In the genomic region with DNA sequence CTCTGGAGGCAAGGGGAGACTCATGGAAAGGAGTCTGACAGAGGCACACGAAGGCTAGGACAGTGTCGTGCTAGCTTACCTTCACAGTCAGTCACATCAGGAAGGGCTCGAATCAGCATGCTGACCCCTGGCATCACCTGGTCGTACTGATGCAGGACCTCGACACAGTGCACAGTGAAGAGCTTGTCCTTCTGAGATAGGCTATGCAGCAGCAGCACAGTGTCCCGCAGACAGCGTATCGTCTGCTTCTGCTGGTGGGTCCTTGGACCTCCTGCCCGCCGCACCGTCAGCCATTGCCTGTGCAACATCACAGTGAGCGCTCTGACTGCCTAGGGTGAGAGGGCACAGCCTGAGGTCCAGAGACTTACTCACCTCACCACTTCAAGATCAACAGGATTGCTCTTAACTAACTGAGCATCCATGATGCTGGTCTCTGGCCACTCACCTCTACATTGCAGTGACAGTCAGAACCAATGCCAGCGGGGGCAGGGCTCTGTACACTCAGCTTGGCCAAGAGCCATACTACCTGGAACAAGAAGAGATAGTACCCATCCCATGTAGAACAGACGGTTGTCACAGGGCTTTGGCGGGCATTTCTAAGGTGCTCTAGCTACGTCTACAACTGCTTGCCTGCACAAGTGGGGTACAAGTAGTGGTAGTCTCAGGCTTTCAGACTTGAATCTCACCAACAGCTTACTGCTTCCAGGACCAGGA, we compare ENCODE assay signal across 8 mouse cellular contexts. TPM values are rescaled to one million over a fixed set of nuclear protein-coding genes. Genes with fewer than 3 reads are reported as not detected.
DNase-seq lines count a peak whose midpoint lies in the region; ATAC-seq and TF ChIP-seq lines count a peak whose summit lies in the region.

No protein-coding gene starts in this region.

- H3K27me3 ChIP-seq in kidney, embryonic 16.5 days (ENCODE audit: insufficient read depth, low read length): no peaks in the 10 kb centered on the region
- H3K27me3 ChIP-seq in E14TG2a.4 (ENCODE audit: insufficient read depth, low read length): no peaks in the 10 kb centered on the region
- H3K27me3 ChIP-seq in hindbrain, postnatal 0 days (ENCODE audit: insufficient read depth, low read length): no peaks in the 10 kb centered on the region

- ATAC-seq in CD4-positive, CD25-positive, alpha-beta regulatory T cell, adult 4 months: no peak
- ATAC-seq in kidney, embryonic 16.5 days (ENCODE audit: low FRiP score, low TSS enrichment): no peak
- ATAC-seq in hindbrain, postnatal 0 days: 0 out of 2 replicates have a peak, but pooled peaks have one; percentile 4

- no peaks in the 10 kb centered on the region for H3K9me3 ChIP-seq in kidney, embryonic 16.5 days (ENCODE audit: low read length)
- no peaks in the 10 kb centered on the region for H3K9me3 ChIP-seq in E14TG2a.4 (ENCODE audit: low read length)
- H3K9me3 ChIP-seq in hindbrain, postnatal 0 days (ENCODE audit: low read length): no peaks in the 10 kb centered on the region

- H3K4me3 ChIP-seq in kidney, embryonic 16.5 days (ENCODE audit: low read length): no peak overlapping the region
- peak overlapping the region; percentile 67 for H3K4me3 ChIP-seq in E14TG2a.4 (replicated peaks; ENCODE audit: low read length)
- no peak overlapping the region for H3K4me3 ChIP-seq in hindbrain, postnatal 0 days (ENCODE audit: low read length)

- no peak overlapping the region for H3K4me2 ChIP-seq in kidney, embryonic 16.5 days (replicated peaks; ENCODE audit: low read depth, low read length)
- no peak overlapping the region for H3K4me2 ChIP-seq in hindbrain, postnatal 0 days (ENCODE audit: low read depth, low read length)

- H3K27ac ChIP-seq in kidney, embryonic 16.5 days (ENCODE audit: low read length): no peak overlapping the region
- peak overlapping the region; percentile 83; the same call in 1 of the 2 replicates for H3K27ac ChIP-seq in hindbrain, postnatal 0 days

- WGBS in kidney, embryonic 16.5 days: 87% methylated on average over 16 of the region's 16 CpGs
- 89% methylated on average over 16 of the region's 16 CpGs for WGBS in hindbrain, postnatal 0 days

- H3K4me1 ChIP-seq in kidney, embryonic 16.5 days (ENCODE audit: insufficient read depth, low read length): peaks cover 8% of the 10 kb centered on the region
- H3K4me1 ChIP-seq in E14TG2a.4 (replicated peaks; ENCODE audit: low read depth, low read length): peaks cover 57% of the 10 kb centered on the region
- peaks cover 11% of the 10 kb centered on the region for H3K4me1 ChIP-seq in hindbrain, postnatal 0 days (ENCODE audit: insufficient read depth, low read length)

- peak overlapping the region; percentile 73 for H3K9ac ChIP-seq in kidney, embryonic 16.5 days (replicated peaks; ENCODE audit: low read length)
- no peak overlapping the region for H3K9ac ChIP-seq in hindbrain, postnatal 0 days (replicated peaks; ENCODE audit: low read length)

- peaks cover 46% of the 10 kb centered on the region for H3K36me3 ChIP-seq in kidney, embryonic 16.5 days (ENCODE audit: insufficient read depth, low read length)
- H3K36me3 ChIP-seq in E14TG2a.4 (ENCODE audit: insufficient read depth, low read length): peaks cover 79% of the 10 kb centered on the region
- H3K36me3 ChIP-seq in hindbrain, postnatal 0 days (ENCODE audit: insufficient read depth, low read length): peaks cover 52% of the 10 kb centered on the region

- TF ChIP-seq CTCF in E14TG2a.4 (conservative IDR thresholded peaks at IDR 0.05; ENCODE audit: low read length): no peak
- TF ChIP-seq CTCF in hindbrain, postnatal 0 days (IDR thresholded peaks at IDR 0.05; ENCODE audit: low read depth): no peak

- DNase-seq in CD4-positive, CD25-positive, alpha-beta regulatory T cell, adult 2 months (ENCODE audit: low read depth, low spot score): peak; percentile 39
- no peak for DNase-seq in kidney, adult 11 months
- no peak for DNase-seq in hindbrain, postnatal 0 days (ENCODE audit: low spot score)
- no peak for DNase-seq in urinary bladder, adult 18-20 months (ENCODE audit: low spot score in 2 of 2)
- no peak for DNase-seq in ovary, postnatal 36 days (ENCODE audit: low spot score)

RNA-seq across cellular contexts. Expression of gene Trex1, which starts 0.8 kb away (rescaled TPM):
- 10 to 100 TPM; 36.2 to 61.7 TPM for polyA plus RNA-seq in CD4-positive, CD25-positive, alpha-beta regulatory T cell, adult 4 months (2017; shearing (Covaris generic))
- polyA plus RNA-seq in kidney, embryonic 16.5 days (2015; fragmentation: Nextera tagmentation; extraction: Ambion mirVana): 13.6 and 16.6 TPM in 2 replicates
- total RNA-seq in hindbrain, postnatal 0 days (2014; rRNA removed): 20.1 and 32.6 TPM in 2 replicates
- 14.3 and 14.4 TPM in 2 replicates for polyA plus RNA-seq in hindbrain, postnatal 0 days (2015; fragmentation: Nextera tagmentation; extraction: Ambion mirVana)

RNA-seq across cellular contexts. Expression of gene Atrip, which starts 13.6 kb away (rescaled TPM):
- 10 to 100 TPM; 23.4 to 32.1 TPM for polyA plus RNA-seq in CD4-positive, CD25-positive, alpha-beta regulatory T cell, adult 4 months (2017; shearing (Covaris generic))
- 26.7 and 30.7 TPM in 2 replicates for polyA plus RNA-seq in kidney, embryonic 16.5 days (2015; fragmentation: Nextera tagmentation; extraction: Ambion mirVana)
- 39.5 and 52.3 TPM in 2 replicates for total RNA-seq in hindbrain, postnatal 0 days (2014; rRNA removed)
- 30.6 and 32.2 TPM in 2 replicates for polyA plus RNA-seq in hindbrain, postnatal 0 days (2015; fragmentation: Nextera tagmentation; extraction: Ambion mirVana)

RNA-seq across cellular contexts. Expression of gene Ccdc51, which starts 22.0 kb away (rescaled TPM):
- polyA plus RNA-seq in CD4-positive, CD25-positive, alpha-beta regulatory T cell, adult 4 months (2017; shearing (Covaris generic)): 10 to 100 TPM; 13.5 to 16.0 TPM
- 16.5 and 16.8 TPM in 2 replicates for polyA plus RNA-seq in kidney, embryonic 16.5 days (2015; fragmentation: Nextera tagmentation; extraction: Ambion mirVana)
- 7.8 and 8.4 TPM in 2 replicates for total RNA-seq in hindbrain, postnatal 0 days (2014; rRNA removed)
- 5.1 and 6.7 TPM in 2 replicates for polyA plus RNA-seq in hindbrain, postnatal 0 days (2015; fragmentation: Nextera tagmentation; extraction: Ambion mirVana)

RNA-seq across cellular contexts. Expression of gene Shisa5, which starts 22.0 kb away (rescaled TPM):
- polyA plus RNA-seq in CD4-positive, CD25-positive, alpha-beta regulatory T cell, adult 4 months (2017; shearing (Covaris generic)): 1,000 to 10,000 TPM; 3,771 to 6,921 TPM
- polyA plus RNA-seq in kidney, embryonic 16.5 days (2015; fragmentation: Nextera tagmentation; extraction: Ambion mirVana): 104 and 110 TPM in 2 replicates
- 77.8 and 90.6 TPM in 2 replicates for total RNA-seq in hindbrain, postnatal 0 days (2014; rRNA removed)
- polyA plus RNA-seq in hindbrain, postnatal 0 days (2015; fragmentation: Nextera tagmentation; extraction: Ambion mirVana): 74.5 and 77.6 TPM in 2 replicates

RNA-seq across cellular contexts. Expression of gene Tma7, which starts 22.0 kb away (rescaled TPM):
- 100 to 1,000 TPM; 679 to 933 TPM for polyA plus RNA-seq in CD4-positive, CD25-positive, alpha-beta regulatory T cell, adult 4 months (2017; shearing (Covaris generic))
- 494 and 537 TPM in 2 replicates for polyA plus RNA-seq in kidney, embryonic 16.5 days (2015; fragmentation: Nextera tagmentation; extraction: Ambion mirVana)
- 56.2 and 73.8 TPM in 2 replicates for total RNA-seq in hindbrain, postnatal 0 days (2014; rRNA removed)
- polyA plus RNA-seq in hindbrain, postnatal 0 days (2015; fragmentation: Nextera tagmentation; extraction: Ambion mirVana): 764 and 779 TPM in 2 replicates
